Mouse (Mus musculus) kidney, adult 8-10 months (tissue): ENCODE measurements around the gene Yaf2.
"Not testable (repeated sequence)": the region's sequence is repeated elsewhere in the genome, so short reads cannot be mapped to it uniquely, and the experiment has no call there.

Experiments
- DNase-seq, 2 experiments: peaks; one replicate each; pipeline ENCODE4 v3.0.0; 2022

Yaf2 gene

DNA sequence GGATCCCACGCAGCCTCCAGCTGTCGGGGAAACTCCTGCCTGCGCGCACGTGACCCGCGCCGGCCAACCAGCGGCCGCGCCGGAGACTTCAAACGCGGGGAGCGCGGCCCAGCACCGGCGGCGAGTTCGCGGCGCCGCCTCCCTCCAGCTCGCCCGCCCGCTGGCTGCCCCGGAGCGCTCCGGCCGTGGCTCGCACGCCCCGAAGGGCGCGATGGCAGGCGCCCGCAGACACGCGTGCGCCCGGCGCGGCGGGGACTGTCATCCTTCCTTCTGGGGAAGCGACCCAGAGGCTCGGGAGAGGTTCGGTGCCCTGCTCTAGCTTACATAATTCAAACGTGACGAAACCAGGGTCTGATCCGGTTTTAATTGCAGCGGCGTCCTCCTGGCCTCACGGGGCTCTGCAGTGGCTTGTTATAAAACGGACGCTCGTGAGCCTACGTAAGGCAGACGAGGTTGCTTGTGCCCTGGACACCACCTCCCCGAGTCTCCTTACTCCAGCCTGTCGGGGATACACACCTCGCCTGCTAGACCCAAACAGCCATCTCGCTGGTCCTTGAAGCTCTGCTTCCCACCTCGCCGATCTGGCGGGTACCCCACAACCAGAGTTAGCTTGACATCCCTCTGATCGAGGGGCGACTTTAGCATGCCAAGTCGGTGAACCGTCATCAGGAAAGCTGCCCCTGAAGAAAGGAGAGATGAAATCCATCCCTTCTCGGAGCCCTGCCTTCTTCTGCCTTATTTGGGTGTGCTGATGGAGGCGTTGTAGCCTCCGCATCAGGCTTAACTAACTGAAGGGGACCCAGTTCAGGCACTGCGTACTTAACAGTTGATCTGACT, at the start of gene Yaf2:
TSS of gene Yaf2 (minus strand) at position 11 of the 837 bp plus-strand sequence.
- DNase-seq, result peak; percentile 85

DNA sequence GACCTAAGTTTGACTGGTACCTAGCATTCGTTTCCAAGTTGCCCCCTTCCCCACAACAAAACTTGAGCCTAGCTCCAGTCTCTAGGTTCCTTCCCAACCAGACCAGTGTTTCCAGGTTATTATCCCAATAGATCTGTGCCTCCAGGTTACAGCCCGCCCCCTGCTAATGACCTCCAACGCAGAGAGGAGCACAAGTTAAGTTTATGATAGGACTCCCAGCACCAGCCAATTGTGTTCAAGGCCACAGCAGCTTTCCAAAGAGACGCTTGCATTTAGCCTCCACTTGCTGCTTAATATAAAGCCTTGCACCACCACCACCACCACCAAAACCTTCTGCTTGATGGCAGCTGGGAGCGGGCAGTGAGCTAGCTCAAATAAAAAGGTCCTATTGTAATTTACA, 44.6 kb upstream of the Yaf2 start:
- DNase-seq, result no peak

DNA sequence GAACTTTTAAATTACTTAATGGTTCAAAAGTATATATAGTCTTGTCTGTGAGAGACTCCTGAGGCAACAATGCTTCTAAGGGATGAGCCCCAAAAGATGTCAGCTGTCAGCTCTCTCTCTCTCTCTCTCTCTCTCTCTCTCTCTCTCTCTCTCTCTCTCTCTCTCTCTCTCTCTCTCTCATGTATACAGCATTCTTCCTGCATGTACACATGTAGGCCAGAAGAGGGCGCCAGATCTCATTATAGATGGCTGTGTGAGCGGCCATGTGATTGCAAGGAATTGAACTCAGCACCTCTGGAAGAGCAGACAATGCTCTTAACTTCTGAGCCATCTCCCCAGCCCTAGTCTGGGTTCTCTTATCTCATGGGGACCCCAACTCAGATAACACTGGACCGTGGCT, 42.4 kb upstream of the Yaf2 start:
- DNase-seq, result no peak

DNA sequence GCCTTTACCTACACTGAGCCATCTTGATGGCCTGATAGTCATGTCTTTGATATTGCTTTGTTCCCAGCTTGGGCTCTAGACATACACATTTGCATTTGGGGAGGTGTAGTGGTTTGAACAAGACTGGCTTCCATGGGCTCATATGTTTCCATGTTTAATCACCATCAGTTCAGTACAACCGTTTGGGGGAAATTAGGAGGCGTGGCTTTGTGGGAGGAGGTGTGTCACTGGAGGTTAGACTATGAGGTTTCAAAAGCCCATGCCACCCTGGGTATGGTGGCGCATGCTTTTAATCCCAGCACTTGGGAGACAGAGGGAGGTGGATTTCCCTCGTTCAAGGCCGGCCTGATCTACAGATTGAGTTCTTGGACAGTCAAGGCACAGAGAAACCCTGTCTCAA, 39.0 kb upstream of the Yaf2 start:
- DNase-seq, result no peak

DNA sequence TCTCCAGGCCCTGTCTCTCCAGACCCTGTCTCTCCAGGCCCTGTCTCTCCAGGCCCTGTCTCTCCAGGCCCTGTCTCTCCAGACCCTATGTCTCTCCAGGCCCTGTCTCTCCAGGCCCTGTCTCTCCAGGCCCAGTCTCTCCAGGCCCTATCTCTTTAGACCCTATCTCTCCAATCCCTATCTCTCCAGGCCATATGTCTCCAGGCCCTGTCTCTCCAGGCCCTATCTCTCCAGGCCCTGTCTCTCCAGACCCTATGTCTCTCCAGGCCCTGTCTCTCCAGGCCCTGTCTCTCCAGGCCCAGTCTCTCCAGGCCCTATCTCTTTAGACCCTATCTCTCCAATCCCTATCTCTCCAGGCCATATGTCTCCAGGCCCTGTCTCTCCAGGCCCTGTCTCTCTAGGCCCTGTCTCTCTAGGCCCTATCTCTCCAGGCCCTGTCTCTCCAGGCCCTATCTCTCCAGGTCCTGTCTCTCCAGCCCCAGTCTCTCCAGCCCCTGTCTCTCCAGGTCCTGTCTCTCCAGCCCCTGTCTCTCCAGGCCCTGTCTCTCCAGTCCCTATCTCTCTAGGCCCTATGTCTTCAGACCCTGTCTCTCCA, 35.9 kb upstream of the Yaf2 start:
- not testable (repeated sequence) for DNase-seq

DNA sequence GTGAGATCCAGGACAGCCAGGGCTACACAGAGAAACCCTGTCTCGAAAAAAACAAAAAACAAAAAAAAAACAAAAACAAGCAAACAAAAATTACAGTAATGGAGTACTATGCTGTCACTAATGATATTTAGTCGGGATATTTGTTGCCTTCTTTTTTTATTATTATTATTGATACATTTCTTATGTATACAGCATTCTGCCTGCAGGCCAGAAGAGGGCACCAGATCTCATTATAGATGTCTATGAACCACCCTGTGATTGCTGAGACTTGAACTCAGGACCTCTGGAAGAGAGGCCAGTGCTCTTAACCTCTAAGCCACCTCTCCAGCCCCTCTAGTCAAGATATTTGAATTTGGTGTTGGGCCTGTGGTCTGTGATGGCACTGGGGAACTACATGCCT, 35.1 kb upstream of the Yaf2 start:
- no peak for DNase-seq

DNA sequence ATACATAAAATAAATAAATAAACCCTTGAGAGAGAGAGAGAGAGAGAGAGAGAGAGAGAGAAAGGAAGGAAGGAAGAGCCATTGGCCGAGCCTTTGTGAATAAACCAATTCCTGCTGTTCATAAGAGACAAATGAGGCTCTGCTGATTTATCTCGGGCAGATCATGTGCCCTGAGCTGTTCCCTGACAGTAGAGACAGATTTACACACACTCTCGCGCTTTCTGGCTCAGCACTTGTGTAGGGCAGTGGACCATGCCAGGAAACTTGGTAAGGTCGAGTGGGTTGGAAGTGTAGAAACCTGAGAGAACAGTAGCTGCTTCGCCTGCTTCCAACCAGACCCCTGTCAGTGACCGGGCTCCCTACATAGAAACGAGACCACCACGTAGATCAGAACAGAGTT, 31.8 kb upstream of the Yaf2 start:
- DNase-seq, result peak in 1 of 2 experiments; percentile 5

DNA sequence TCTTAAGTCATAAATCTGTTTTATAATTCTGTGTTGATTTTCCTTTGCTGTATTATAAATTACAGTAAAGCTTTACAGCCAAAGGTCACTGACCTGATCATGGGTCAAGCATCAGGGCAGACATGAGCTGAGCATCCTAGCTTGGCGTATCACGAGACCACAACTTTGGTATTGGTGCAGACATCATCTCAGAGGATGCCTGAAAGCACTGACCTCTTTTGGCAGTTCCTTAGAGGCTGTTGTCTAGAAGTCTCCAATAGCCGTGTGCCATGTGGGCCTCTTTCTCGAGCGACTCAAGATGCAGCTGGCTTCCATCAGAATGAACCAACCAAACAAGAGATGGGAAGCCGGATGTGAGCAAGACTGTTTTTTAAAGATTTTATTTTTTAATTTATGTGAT, 28.8 kb upstream of the Yaf2 start:
- DNase-seq, result no peak

DNA sequence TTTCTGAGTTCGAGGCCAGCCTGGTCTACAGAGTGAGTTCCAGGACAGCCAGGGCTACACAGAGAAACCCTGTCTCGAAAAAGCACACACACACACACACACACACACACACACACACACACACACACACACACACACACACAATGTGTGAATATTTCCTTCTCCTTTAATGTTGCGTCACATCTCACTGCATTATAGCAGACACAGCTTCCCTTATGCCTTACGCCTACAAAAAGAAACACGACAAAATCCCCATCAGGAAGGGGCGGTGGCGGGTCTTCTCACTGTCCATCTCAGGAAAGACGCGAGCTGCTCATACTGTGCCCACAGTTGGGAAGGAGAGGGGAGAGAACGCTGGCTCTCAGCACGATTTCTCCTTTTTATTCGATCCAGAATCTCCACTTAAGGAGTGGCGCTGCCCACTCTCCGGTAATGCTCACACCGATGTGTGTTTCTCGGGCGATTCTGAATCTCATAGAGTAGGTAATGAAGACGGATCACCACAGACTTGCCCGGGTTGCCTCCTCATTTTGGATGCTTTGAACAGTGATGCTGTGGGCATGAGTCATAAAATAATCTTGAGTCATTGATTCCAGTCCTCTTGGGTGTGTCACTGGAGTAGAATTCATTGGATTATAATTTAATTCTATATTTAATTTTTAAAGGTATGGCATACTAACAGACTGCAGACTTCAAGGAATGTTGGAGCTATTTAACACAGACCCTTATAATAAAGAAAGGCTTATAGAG, 21.8 kb upstream of the Yaf2 start:
- DNase-seq, result no peak

DNA sequence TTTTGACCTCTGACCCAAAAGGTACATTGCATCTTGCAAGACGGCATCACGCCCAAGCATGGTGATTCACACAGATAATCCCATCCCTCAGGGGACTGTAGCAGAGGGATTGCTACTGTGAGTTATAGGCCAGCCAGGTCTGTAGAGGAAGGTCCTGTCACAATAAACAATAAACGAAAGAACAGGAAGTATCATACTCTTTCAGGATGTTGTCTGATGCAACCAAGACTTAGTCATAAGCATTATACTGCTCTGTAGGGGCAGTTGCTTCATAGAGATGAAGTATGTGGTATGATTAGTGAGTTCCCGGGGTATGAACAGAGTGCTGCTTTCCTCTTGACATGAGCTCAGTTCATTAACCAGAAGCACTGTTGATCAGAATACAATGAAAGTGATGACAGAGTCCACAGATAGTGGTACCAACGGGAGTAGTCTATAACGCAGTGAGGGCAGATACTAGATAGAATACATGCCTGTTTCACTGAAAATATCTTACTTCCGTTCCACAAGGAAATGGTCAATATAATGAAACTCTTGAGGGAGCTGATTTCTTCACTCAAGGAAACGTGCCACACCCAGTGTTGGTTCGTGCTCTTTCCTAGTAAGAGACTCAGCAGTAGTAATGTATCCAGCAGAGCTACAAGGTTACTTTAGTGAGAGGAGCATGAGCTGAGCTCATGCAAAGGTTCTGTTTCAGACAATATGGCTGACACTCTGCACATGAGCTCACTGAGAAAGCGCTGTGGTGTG, 4.1 kb upstream of the Yaf2 start:
- DNase-seq, result no peak

DNA sequence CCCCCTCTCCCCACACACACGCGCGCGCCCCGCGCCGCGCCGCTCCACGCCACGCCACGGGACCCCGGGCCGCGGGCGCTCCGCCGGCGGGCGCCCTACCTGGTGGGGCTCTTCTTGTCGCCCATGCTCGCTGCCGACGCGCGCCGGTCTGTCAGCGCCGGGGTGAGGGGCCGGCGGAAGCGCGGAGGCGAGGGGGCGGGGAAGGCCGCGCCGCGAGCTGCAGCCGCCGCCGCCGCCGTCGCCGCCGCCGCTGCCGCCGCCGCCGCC, 144 bp downstream of the Yaf2 start:
- DNase-seq, result no peak

DNA sequence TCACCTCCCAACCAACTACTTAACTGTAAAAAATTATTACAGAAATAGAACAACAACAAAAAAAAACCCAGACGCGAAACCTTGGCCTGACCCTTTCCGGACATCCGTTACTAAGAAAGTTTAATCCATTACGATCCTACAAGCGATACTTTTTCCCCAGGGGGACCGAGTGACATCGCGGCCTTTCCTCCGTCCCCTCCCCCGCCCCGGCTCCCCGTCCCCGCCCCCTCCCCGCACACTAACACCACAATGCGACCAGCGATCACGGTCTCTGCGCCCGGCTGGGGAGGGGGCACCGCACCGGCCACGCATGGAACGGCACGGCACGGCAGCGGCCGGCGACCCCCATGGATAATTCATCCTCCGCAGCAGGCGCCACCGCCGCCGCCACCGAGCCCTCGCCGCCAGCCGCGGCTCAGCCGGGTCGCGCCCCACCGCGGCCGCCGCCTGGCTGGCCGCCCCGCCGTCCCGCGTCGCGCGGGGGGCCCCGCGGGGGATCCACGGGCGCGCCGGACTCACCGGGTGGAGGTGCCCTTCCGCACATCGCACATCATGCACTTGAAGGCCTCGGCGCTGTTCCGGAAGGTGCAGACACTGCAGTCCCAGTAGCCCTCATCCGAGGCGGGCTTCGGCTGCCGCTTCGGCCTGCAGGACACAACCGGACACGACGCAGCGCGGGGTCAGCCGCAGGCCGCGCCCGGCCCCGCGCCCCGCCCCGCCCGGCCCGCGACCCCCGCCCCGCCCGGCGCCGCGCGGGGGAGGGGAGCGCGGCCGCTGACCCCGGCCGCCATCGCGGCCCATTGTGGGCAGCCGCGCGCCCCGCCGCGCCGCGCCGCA, 696 bp downstream of the Yaf2 start:
- DNase-seq, result peak; percentile 32 to 51

DNA sequence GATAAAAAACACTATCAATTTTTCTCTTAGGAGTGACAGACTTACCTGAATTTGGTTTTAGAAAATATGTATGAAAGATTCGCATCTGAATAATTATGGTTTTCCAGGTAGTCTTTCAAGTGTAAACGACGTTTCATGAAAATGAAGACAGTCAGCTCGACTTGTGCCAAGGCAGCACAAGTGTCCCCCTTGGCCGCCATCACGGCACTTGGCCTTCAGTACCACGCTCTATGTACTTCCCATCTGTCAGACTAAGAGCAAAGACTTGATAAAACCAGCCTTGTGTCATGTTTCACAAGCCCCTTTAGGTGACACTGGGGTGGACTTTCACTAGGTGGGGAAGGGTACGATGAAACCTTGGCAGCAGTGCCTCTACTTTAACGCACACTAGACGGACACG, 5.5 kb downstream of the Yaf2 start:
- DNase-seq, result no peak

DNA sequence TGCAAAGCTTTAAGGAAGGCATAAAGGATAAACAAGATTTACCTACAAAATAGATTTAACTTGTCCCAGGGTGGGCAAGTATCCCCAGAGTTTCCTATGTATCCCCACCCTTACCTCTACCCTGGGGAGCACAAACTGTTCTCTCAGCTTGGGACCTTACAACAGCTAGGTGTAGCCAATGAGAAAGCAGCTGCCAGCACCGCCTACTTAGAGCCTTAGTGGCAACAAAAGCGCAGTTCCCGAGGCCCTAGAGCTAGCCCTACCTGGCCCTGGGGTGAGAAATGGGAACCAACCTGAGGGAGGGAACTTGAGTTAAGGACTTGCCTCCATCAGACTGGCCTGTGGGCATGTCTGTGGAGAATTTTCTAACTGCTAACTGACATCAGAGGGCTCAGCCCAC, 9.5 kb downstream of the Yaf2 start:
- no peak for DNase-seq

DNA sequence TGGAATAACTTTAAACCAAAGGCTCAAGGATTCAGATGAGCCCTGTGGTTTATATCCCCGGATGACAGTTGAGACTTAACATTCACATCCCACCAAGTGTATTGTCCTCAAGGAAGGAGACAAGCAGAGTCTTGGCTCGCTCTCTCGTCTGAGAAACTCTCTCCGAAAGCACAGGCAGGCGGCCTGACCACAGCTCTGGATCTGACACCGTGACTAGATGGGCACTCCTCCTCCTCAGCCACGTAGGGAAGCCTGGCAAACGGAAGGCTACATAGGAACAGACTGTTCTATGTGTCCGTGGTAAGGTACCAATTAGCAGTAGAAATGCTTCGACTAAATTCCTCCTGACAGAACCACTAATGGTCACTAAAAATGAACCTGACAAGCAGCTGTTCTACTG, 10.1 kb downstream of the Yaf2 start:
- DNase-seq, result no peak

DNA sequence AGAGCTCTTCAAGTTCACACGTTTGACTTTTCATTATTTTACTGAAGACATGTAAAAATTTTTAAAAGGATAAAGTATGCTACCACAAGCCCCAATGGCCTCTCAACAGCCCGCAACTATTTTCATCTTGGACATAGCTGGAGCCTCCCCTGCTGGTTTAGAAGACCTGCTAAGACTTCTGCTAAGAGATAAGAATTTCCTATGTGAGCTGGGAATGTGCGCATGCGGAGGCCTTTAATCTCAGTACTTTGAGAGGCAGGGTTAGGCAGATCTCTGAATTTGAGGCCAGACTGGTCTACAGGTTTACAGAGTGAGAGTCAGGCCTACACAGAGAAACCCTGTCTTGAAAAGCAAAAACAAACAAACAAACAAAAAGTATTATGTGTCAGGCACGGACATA, 11.4 kb downstream of the Yaf2 start:
- no peak for DNase-seq

DNA sequence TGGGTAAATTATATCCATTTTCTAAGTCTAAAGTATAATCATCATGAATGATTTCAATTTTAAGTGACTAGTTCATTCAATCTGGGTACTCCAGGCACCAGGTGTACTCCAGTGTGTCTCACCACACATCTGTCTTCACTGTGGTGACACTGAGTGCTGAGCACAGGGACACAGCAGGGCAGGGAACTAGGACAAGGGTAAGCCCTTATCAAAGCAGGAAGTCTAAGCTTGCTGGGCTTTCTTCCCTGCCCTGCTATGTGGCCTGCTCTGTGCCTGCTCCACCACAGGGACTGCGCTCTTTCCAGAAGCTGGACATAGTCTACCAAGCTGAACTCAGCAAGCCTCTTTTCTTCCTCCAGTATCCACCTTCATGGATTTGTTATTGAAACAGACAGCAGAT, 18.0 kb downstream of the Yaf2 start:
- DNase-seq, result no peak

DNA sequence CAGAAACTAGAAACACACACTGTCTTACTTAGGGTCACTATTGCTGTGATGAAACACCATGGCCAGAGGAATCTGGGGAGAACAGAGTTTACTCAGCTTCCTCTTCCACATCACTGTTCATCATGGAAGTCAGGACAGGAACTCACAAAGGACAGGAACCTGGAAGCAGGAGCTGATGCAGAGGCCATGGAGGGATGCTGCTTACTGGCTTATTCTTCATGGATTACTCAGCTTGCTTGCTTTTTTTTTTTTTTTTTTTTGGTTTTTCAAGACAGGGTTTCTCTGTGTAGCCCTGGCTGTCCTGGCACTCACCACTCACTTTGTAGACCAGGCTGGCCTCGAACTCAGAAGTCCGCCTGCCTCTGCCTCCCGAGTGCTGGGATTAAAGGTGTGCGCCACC, 26.4 kb downstream of the Yaf2 start:
- DNase-seq, result not testable (repeated sequence)

DNA sequence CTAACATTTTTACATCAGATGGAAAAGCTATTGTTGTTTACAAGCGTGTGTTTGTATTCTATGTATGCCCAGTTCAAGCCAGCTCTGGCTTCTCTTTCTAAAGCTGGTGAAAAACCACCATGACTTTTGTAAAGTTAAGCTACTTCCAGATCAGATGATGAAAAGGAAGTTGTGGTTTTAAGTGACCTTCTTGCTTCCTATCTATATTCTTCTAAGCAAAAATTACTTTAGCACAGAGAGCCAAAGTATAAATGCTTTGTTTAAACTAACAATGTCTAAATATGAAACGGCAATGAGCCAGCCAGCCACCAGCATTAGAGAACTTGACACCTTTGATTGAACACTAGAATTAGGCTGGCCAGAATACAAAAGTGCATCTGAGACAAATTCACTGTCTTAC, 38.5 kb downstream of the Yaf2 start:
- no peak for DNase-seq

DNA sequence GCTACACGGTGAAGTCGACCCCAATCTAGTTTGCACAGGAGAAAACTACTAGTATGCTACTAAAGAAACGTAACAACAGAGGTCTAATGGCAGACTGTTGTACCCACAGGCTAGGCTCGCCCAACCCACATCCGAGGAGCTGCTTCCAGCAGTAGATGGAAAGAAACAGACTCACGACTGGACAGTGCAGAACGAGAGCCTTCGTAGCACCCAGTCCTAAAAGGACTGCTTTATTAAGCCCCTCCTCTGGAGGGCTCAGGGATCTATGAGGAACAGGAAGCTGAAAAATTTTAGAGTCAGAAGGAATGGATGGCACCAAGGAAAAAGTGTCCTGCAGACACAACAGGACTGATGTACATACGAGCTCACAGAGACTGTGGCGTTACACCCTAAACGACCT, 42.3 kb downstream of the Yaf2 start:
- DNase-seq, result no peak

DNA sequence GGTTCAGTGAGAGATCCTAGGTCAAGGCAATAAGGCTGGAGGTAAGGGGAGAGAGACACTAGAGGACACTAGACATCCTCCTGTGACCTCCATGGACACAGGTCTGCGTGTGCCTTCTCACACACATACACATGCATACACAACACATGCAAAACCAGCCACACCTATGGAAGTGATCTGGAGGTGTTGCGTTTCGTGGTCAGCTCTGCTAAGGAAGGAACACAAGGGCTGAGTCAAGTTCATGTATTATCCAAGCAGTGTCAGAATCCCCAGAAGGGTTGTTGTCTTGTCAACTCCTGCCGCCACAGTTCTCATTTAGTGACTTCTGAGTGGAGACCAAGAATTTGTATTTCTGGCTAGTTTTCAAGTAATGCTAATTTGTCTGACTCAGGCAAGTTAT, 48.4 kb downstream of the Yaf2 start:
- no peak for DNase-seq

DNA sequence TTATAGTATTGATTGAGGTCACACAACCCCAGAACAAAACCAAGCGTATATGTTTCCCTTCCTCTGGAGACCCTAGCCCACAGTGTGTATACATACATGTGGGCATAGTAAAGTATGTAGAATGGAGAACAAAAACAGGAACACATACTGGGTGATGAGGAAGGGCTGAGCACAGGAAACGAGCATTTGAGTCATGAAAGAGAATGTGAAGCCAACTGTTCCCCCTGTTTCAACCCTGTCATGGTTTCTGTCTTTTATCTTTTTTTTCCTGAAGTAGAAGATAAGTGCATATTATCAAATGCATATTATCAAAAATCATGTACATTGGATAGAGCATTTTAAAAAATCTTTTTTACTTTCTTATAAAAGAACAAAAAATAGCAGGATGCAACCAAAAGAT, 49.1 kb downstream of the Yaf2 start:
- DNase-seq, result no peak

DNA sequence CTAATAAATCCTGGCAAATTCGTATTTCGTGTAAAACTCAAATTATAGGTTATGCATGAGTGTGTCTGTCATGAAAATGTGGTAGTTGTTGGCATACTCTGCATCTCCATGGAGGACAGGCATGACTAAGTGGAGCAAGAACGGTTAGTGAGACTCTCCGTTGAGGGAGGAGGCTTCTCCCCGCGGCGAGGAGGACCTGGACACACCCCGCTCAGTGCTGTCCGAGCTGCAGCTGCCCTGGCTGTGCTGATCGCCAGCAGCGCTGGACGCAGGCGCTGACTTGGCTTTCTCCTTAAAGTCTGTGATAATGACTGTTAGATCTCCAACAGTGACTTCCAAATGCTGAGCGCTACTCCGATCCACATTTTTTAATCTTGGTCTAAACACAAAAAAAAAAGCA, 51.5 kb downstream of the Yaf2 start:
- DNase-seq, result no peak
